Mouse (Mus musculus): ENCODE measurements around the gene Top3a. TPM values are rescaled to one million over a fixed set of nuclear protein-coding genes. Genes with fewer than 3 reads are reported as not detected.

Top3a gene
- polyA plus RNA-seq, 1 experiment from 2014 or later: 5.5 TPM

GRCm38 (mm10) chr11:60766969-60767368, 10.2 kb downstream of the Top3a start:
- 31% methylated on average over 4 of the region's 4 CpGs for WGBS (ENCODE audit: insufficient replicate concordance)
- H3K9ac ChIP-seq (ENCODE audit: low read depth, low read length): no peak overlapping the region
- no peak overlapping the region for H3K27ac ChIP-seq (ENCODE audit: low read length)
- no peak overlapping the region for H3K4me2 ChIP-seq (ENCODE audit: low read depth, low read length)
- H3K4me3 ChIP-seq (ENCODE audit: low read depth, low read length): no peak overlapping the region
- H3K9me3 ChIP-seq (replicated peaks; ENCODE audit: control insufficient read depth, low read length): no peaks in the 10 kb centered on the region
- ATAC-seq (ENCODE audit: low read depth): no peak
- no peaks in the 10 kb centered on the region for H3K27me3 ChIP-seq (ENCODE audit: control insufficient read depth, insufficient read depth, low read depth, low read length)
- H3K36me3 ChIP-seq (ENCODE audit: control insufficient read depth, insufficient read depth): no peaks in the 10 kb centered on the region
- no peaks in the 10 kb centered on the region for H3K4me1 ChIP-seq (ENCODE audit: control insufficient read depth, low read depth, low read length)

GRCm38 (mm10) chr11:60761681-60762080, 15.5 kb downstream of the Top3a start:
- Histone ChIP-seq H3K27ac (ENCODE audit: low read length) (no peak overlapping the region), H3K9me3 (replicated peaks; ENCODE audit: control insufficient read depth, low read length) (no peaks in the 10 kb centered on the region), H3K4me3 (ENCODE audit: low read depth, low read length) (no peak overlapping the region), H3K27me3 (ENCODE audit: control insufficient read depth, insufficient read depth, low read depth, low read length) (no peaks in the 10 kb centered on the region), H3K4me1 (ENCODE audit: control insufficient read depth, low read depth, low read length) (no peaks in the 10 kb centered on the region), H3K9ac (ENCODE audit: low read depth, low read length) (no peak overlapping the region), H3K36me3 (ENCODE audit: control insufficient read depth, insufficient read depth) (peaks cover 4% of the 10 kb centered on the region), H3K4me2 (ENCODE audit: low read depth, low read length) (no peak overlapping the region)
- no peak for ATAC-seq (ENCODE audit: low read depth)
- 65% methylated on average over 3 of the region's 3 CpGs for WGBS (ENCODE audit: insufficient replicate concordance)

- no peak overlapping the region for H3K27ac ChIP-seq (ENCODE audit: low read length)
- H3K4me1 ChIP-seq (ENCODE audit: control insufficient read depth, low read depth, low read length): no peaks in the 10 kb centered on the region
- no peak for ATAC-seq (ENCODE audit: low read depth)
- H3K9ac ChIP-seq (ENCODE audit: low read depth, low read length): no peak overlapping the region
- WGBS (ENCODE audit: insufficient replicate concordance): 83% methylated on average over 7 of the region's 7 CpGs
- H3K4me3 ChIP-seq (ENCODE audit: low read depth, low read length): no peak overlapping the region
- peaks cover 16% of the 10 kb centered on the region for H3K36me3 ChIP-seq (ENCODE audit: control insufficient read depth, insufficient read depth)
- H3K9me3 ChIP-seq (replicated peaks; ENCODE audit: control insufficient read depth, low read length): no peaks in the 10 kb centered on the region
- no peaks in the 10 kb centered on the region for H3K27me3 ChIP-seq (ENCODE audit: control insufficient read depth, insufficient read depth, low read depth, low read length)
- no peak overlapping the region for H3K4me2 ChIP-seq (ENCODE audit: low read depth, low read length)
Observed at GRCm38 (mm10) chr11:60755570-60755969, 21.6 kb downstream of the Top3a start.

GRCm38 (mm10) chr11:60740321-60740720, 36.8 kb downstream of the Top3a start:
- H3K4me3 ChIP-seq (ENCODE audit: low read depth, low read length): no peak overlapping the region
- H3K27me3 ChIP-seq (ENCODE audit: control insufficient read depth, insufficient read depth, low read depth, low read length): no peaks in the 10 kb centered on the region
- 75% methylated on average over 3 of the region's 3 CpGs for WGBS (ENCODE audit: insufficient replicate concordance)
- H3K9ac ChIP-seq (ENCODE audit: low read depth, low read length): no peak overlapping the region
- H3K27ac ChIP-seq (ENCODE audit: low read length): no peak overlapping the region
- no peak for ATAC-seq (ENCODE audit: low read depth)
- peaks cover 5% of the 10 kb centered on the region for H3K36me3 ChIP-seq (ENCODE audit: control insufficient read depth, insufficient read depth)
- peaks cover 3% of the 10 kb centered on the region; the same call in 1 of the 2 replicates for H3K4me1 ChIP-seq (ENCODE audit: control insufficient read depth, low read depth, low read length)
- H3K9me3 ChIP-seq (replicated peaks; ENCODE audit: control insufficient read depth, low read length): no peaks in the 10 kb centered on the region
- H3K4me2 ChIP-seq (ENCODE audit: low read depth, low read length): no peak overlapping the region

GRCm38 (mm10) chr11:60737450-60737849, 39.7 kb downstream of the Top3a start:
- H3K9me3 ChIP-seq (replicated peaks; ENCODE audit: control insufficient read depth, low read length): no peaks in the 10 kb centered on the region
- peaks cover 3% of the 10 kb centered on the region; the same call in 1 of the 2 replicates for H3K4me1 ChIP-seq (ENCODE audit: control insufficient read depth, low read depth, low read length)
- peak; percentile 37; the same call in 1 of the 2 replicates for ATAC-seq (ENCODE audit: low read depth)
- no peak overlapping the region for H3K9ac ChIP-seq (ENCODE audit: low read depth, low read length)
- no peak overlapping the region for H3K27ac ChIP-seq (ENCODE audit: low read length)
- H3K36me3 ChIP-seq (ENCODE audit: control insufficient read depth, insufficient read depth): no peaks in the 10 kb centered on the region; the same call in none of the 2 replicates
- H3K27me3 ChIP-seq (ENCODE audit: control insufficient read depth, insufficient read depth, low read depth, low read length): no peaks in the 10 kb centered on the region
- no peak overlapping the region for H3K4me2 ChIP-seq (ENCODE audit: low read depth, low read length)
- no peak overlapping the region for H3K4me3 ChIP-seq (ENCODE audit: low read depth, low read length)

- no peaks in the 10 kb centered on the region; the same call in none of the 2 replicates for H3K36me3 ChIP-seq (ENCODE audit: control insufficient read depth, insufficient read depth)
- 59% methylated on average over 3 of the region's 3 CpGs for WGBS (ENCODE audit: insufficient replicate concordance)
- ATAC-seq (ENCODE audit: low read depth): no peak
Observed at GRCm38 (mm10) chr11:60736491-60736890, 40.7 kb downstream of the Top3a start.

GRCm38 (mm10) chr11:60735191-60735590, 42.0 kb downstream of the Top3a start:
- 73% methylated on average over 5 of the region's 5 CpGs for WGBS (ENCODE audit: insufficient replicate concordance)
- H3K27me3 ChIP-seq (ENCODE audit: control insufficient read depth, insufficient read depth, low read depth, low read length): no peaks in the 10 kb centered on the region
- H3K4me2 ChIP-seq (ENCODE audit: low read depth, low read length): no peak overlapping the region
- no peaks in the 10 kb centered on the region for H3K9me3 ChIP-seq (replicated peaks; ENCODE audit: control insufficient read depth, low read length)
- no peak overlapping the region for H3K27ac ChIP-seq (ENCODE audit: low read length)
- H3K36me3 ChIP-seq (ENCODE audit: control insufficient read depth, insufficient read depth): no peaks in the 10 kb centered on the region; the same call in none of the 2 replicates
- ATAC-seq (ENCODE audit: low read depth): no peak
- H3K4me1 ChIP-seq (ENCODE audit: control insufficient read depth, low read depth, low read length): peaks cover 3% of the 10 kb centered on the region; the same call in 1 of the 2 replicates
- no peak overlapping the region for H3K9ac ChIP-seq (ENCODE audit: low read depth, low read length)
- H3K4me3 ChIP-seq (ENCODE audit: low read depth, low read length): no peak overlapping the region

More at GRCm38 (mm10) chr11:60736491-60736890, 40.7 kb downstream of the Top3a start:
- no peaks in the 10 kb centered on the region for H3K27me3 ChIP-seq (ENCODE audit: control insufficient read depth, insufficient read depth, low read depth, low read length)
- peaks cover 3% of the 10 kb centered on the region; the same call in 1 of the 2 replicates for H3K4me1 ChIP-seq (ENCODE audit: control insufficient read depth, low read depth, low read length)
- no peak overlapping the region for H3K4me2 ChIP-seq (ENCODE audit: low read depth, low read length)
- no peak overlapping the region for H3K27ac ChIP-seq (ENCODE audit: low read length)
- no peak overlapping the region for H3K4me3 ChIP-seq (ENCODE audit: low read depth, low read length)
- no peak overlapping the region for H3K9ac ChIP-seq (ENCODE audit: low read depth, low read length)
- H3K9me3 ChIP-seq (replicated peaks; ENCODE audit: control insufficient read depth, low read length): no peaks in the 10 kb centered on the region

- Histone ChIP-seq H3K4me1 (ENCODE audit: control insufficient read depth, low read depth, low read length) (peaks cover 6% of the 10 kb centered on the region), H3K36me3 (ENCODE audit: control insufficient read depth, insufficient read depth) (no peaks in the 10 kb centered on the region; the same call in 1 of the 2 replicates), H3K27me3 (ENCODE audit: control insufficient read depth, insufficient read depth, low read depth, low read length) (no peaks in the 10 kb centered on the region), H3K4me2 (ENCODE audit: low read depth, low read length) (no peak overlapping the region), H3K4me3 (ENCODE audit: low read depth, low read length) (no peak overlapping the region), H3K9me3 (replicated peaks; ENCODE audit: control insufficient read depth, low read length) (no peaks in the 10 kb centered on the region), H3K27ac (ENCODE audit: low read length) (no peak overlapping the region), H3K9ac (ENCODE audit: low read depth, low read length) (no peak overlapping the region)
- WGBS (ENCODE audit: insufficient replicate concordance): 59% methylated on average over 2 of the region's 2 CpGs
- ATAC-seq (ENCODE audit: low read depth): no peak
Observed at GRCm38 (mm10) chr11:60734206-60734605, 43.0 kb downstream of the Top3a start.

- Histone ChIP-seq H3K9ac (ENCODE audit: low read depth, low read length) (no peak overlapping the region), H3K27me3 (ENCODE audit: control insufficient read depth, insufficient read depth, low read depth, low read length) (no peaks in the 10 kb centered on the region), H3K4me3 (ENCODE audit: low read depth, low read length) (no peak overlapping the region), H3K36me3 (ENCODE audit: control insufficient read depth, insufficient read depth) (no peaks in the 10 kb centered on the region), H3K27ac (ENCODE audit: low read length) (no peak overlapping the region), H3K4me1 (ENCODE audit: control insufficient read depth, low read depth, low read length) (peaks cover 28% of the 10 kb centered on the region), H3K4me2 (ENCODE audit: low read depth, low read length) (no peak overlapping the region), H3K9me3 (replicated peaks; ENCODE audit: control insufficient read depth, low read length) (no peaks in the 10 kb centered on the region)
- ATAC-seq (ENCODE audit: low read depth): no peak
- 76% methylated on average over 14 of the region's 14 CpGs for WGBS (ENCODE audit: insufficient replicate concordance)
Observed at GRCm38 (mm10) chr11:60731251-60731650, 45.9 kb downstream of the Top3a start.
